Mouse (Mus musculus) intestine, embryonic 16.5 days (tissue): ENCODE data around the gene Pum3. TPM values are rescaled to one million over a fixed set of nuclear protein-coding genes. Genes with fewer than 3 reads are reported as not detected.

Experiments
- ATAC-seq: fragments of 200-750 bp; cut with Nextera tagmentation; 2 replicates; pipeline ENCODE4 v1.8.0; 2017; ENCODE audit warnings: moderate TSS enrichment, moderate library complexity
- H3K27ac ChIP-seq: fragments of 300-500 bp; sonication (generic); 2 replicates; pipeline ENCODE4 v1.5.1; 2014; ENCODE audit warnings: mild to moderate bottlenecking, low read length
- H3K27me3 ChIP-seq: fragments of 300-500 bp; sonication (generic); replicated peaks from 2 replicates; pipeline ENCODE4 v1.6.1; 2014; ENCODE audit warnings: low read length, control low read depth, mixed read lengths; ENCODE audit not compliant: control insufficient read depth, insufficient read depth
- H3K36me3 ChIP-seq: fragments of 300-500 bp; sonication (generic); 2 replicates; pipeline ENCODE4 v1.6.1; 2014; ENCODE audit warnings: low read length, control low read depth; ENCODE audit not compliant: control insufficient read depth, insufficient read depth
- H3K4me1 ChIP-seq: fragments of 300-500 bp; sonication (generic); 2 replicates; pipeline ENCODE4 v1.6.1; 2014; ENCODE audit warnings: low read length, control low read depth, mixed read lengths; ENCODE audit not compliant: control insufficient read depth, insufficient read depth
- H3K4me2 ChIP-seq: fragments of 300-500 bp; sonication (generic); 2 replicates; pipeline ENCODE4 v1.6.1; 2014; ENCODE audit warnings: low read depth, low read length, control low read depth
- H3K4me3 ChIP-seq: fragments of 300-500 bp; sonication (generic); 2 replicates; pipeline ENCODE4 v1.5.1; 2014; ENCODE audit warnings: mild to moderate bottlenecking, low read length
- H3K9ac ChIP-seq: fragments of 300-500 bp; sonication (generic); 2 replicates; pipeline ENCODE4 v1.6.1; 2014; ENCODE audit warnings: low read depth, low read length
- H3K9me3 ChIP-seq: fragments of 300-500 bp; sonication (generic); 2 replicates; pipeline ENCODE4 v1.6.1; 2016; ENCODE audit warnings: low read length, control low read depth; ENCODE audit not compliant: control insufficient read depth
- WGBS: fragments of 180-500 bp; shearing (Covaris S2); extraction: QIAGEN DNeasy Blood & Tissue Kit; methylation state at CpG from one replicate; pipeline ENCODE4 v1.1.7; 2014; 5-methylcytosine and 5-hydroxymethylcytosine counted together
- polyA plus RNA-seq: library from polyadenylated mRNA; unstranded; fragments of >200 nt; fragmentation: Nextera tagmentation; extraction: Ambion mirVana; gene quantifications from 2 replicates; pipeline ENCODE4 v1.2.1, GENCODE M21; 2015

The Pum3 gene
- polyA plus RNA-seq, 1 experiment from 2014 or later = 63.1 TPM

GRCm38 (mm10) chr19:27360381-27360780 is 69.2 kb downstream of the Pum3 start:
- Histone ChIP-seq H3K36me3 (no peaks in the 10 kb centered on the region), H3K4me1 (peaks cover 6% of the 10 kb centered on the region), H3K4me2 (no peak overlapping the region), H3K27ac (no peak overlapping the region), H3K27me3 (no peaks in the 10 kb centered on the region), H3K4me3 (no peak overlapping the region), H3K9ac (no peak overlapping the region), H3K9me3 (no peaks in the 10 kb centered on the region)
- no peak for ATAC-seq

GRCm38 (mm10) chr19:27351700-27352099 is 77.9 kb downstream of the Pum3 start:
- Histone ChIP-seq H3K9me3 (no peaks in the 10 kb centered on the region), H3K27ac (no peak overlapping the region), H3K36me3 (no peaks in the 10 kb centered on the region), H3K4me1 (no peaks in the 10 kb centered on the region), H3K27me3 (no peaks in the 10 kb centered on the region), H3K9ac (no peak overlapping the region), H3K4me2 (no peak overlapping the region), H3K4me3 (no peak overlapping the region)
- ATAC-seq = no peak
- WGBS = 63% methylated on average over 6 of the region's 6 CpGs

- Histone ChIP-seq H3K9ac (no peak overlapping the region), H3K36me3 (no peaks in the 10 kb centered on the region), H3K27ac (no peak overlapping the region), H3K27me3 (no peaks in the 10 kb centered on the region), H3K4me1 (no peaks in the 10 kb centered on the region), H3K4me2 (no peak overlapping the region), H3K4me3 (no peak overlapping the region), H3K9me3 (no peaks in the 10 kb centered on the region)
- 56% methylated on average over 1 of the region's 1 CpGs for WGBS
- no peak for ATAC-seq
Measured at GRCm38 (mm10) chr19:27346501-27346900, 83.1 kb downstream of the Pum3 start.

Other genes starting within 250 kb of the Pum3 start
- gene Vldlr, start 213.3 kb downstream of the Pum3 start, polyA plus RNA-seq = 5.4 and 5.7 TPM in 2 replicates
- gene Kcnv2, start 107.2 kb downstream of the Pum3 start, polyA plus RNA-seq = 0.07 and 0.13 TPM in 2 replicates